Mouse (Mus musculus): ENCODE measurements around the gene Fbxo8. TPM values are rescaled to one million over a fixed set of nuclear protein-coding genes. Genes with fewer than 3 reads are reported as not detected.

Gene Fbxo8
- total RNA-seq, 2 experiments from 2014 or later = 37.5 to 42.0 TPM

GRCm38 (mm10) chr8:56591502-56591901, 40.6 kb downstream of the Fbxo8 start:
- no peak for DNase-seq (ENCODE audit: low spot score in 2 of 2)
- intact Hi-C loops (cut with DNase I) = no loop called here

GRCm38 (mm10) chr8:56606481-56606880, 55.6 kb downstream of the Fbxo8 start:
- no peak for DNase-seq (ENCODE audit: low spot score in 2 of 2)
- intact Hi-C loops (cut with DNase I) = no loop called here

GRCm38 (mm10) chr8:56611736-56612135, 60.8 kb downstream of the Fbxo8 start:
- intact Hi-C loops (cut with DNase I) = no loop called here
- DNase-seq (ENCODE audit: low spot score in 2 of 2) = no peak

- intact Hi-C loops (cut with DNase I) = no loop called here
These were observed 63.3 kb downstream of the Fbxo8 start for GRCm38 (mm10) chr8:56614235-56614634.

GRCm38 (mm10) chr8:56615005-56615404, 64.1 kb downstream of the Fbxo8 start:
- peak in 1 of 2 experiments; percentile 29 for DNase-seq (ENCODE audit: low spot score in 2 of 2)
- intact Hi-C loops (cut with DNase I) = loop anchor here (1.0 to 5.0 kb wide), 2 partner anchors 63 to 85 kb away; partner anchors contain the start of genes Cep44 and Fbxo8

More at GRCm38 (mm10) chr8:56614235-56614634, 63.3 kb downstream of the Fbxo8 start:
- DNase-seq (ENCODE audit: low spot score in 2 of 2) = no peak

- DNase-seq (ENCODE audit: low spot score in 2 of 2) = no peak
- intact Hi-C loops (cut with DNase I) = loop anchor here (5.0 kb wide), 1 partner anchor 64 kb away; the partner anchor contains the start of genes Cep44 and Fbxo8
These were observed 65.4 kb downstream of the Fbxo8 start for GRCm38 (mm10) chr8:56616260-56616659.

GRCm38 (mm10) chr8:56617271-56617670, 66.4 kb downstream of the Fbxo8 start:
- no peak for DNase-seq (ENCODE audit: low spot score in 2 of 2)
- intact Hi-C loops (cut with DNase I) = loop anchor here (5.0 kb wide), 1 partner anchor 65 kb away; the partner anchor contains the start of genes Cep44 and Fbxo8

- intact Hi-C loops (cut with DNase I) = loop anchor here (5.0 kb wide), 1 partner anchor 67 kb away; the partner anchor contains the start of genes Cep44 and Fbxo8
- DNase-seq (ENCODE audit: low spot score in 2 of 2) = no peak
These were observed 68.2 kb downstream of the Fbxo8 start for GRCm38 (mm10) chr8:56619056-56619455.

GRCm38 (mm10) chr8:56619571-56619970, 68.7 kb downstream of the Fbxo8 start:
- no peak for DNase-seq (ENCODE audit: low spot score in 2 of 2)
- intact Hi-C loops (cut with DNase I) = loop anchor here (5.0 kb wide), 1 partner anchor 67 kb away; the partner anchor contains the start of genes Cep44 and Fbxo8

- intact Hi-C loops (cut with DNase I) = loop anchor here (5.0 kb wide), 1 partner anchor 707 kb away; no protein-coding TSS in a partner anchor
- DNase-seq (ENCODE audit: low spot score in 2 of 2) = no peak
These were observed 69.8 kb downstream of the Fbxo8 start for GRCm38 (mm10) chr8:56620691-56621090.

GRCm38 (mm10) chr8:56621093-56621492, 70.2 kb downstream of the Fbxo8 start:
- intact Hi-C loops (cut with DNase I) = loop anchor here (5.0 kb wide), 1 partner anchor 706 kb away; no protein-coding TSS in a partner anchor
- no peak for DNase-seq (ENCODE audit: low spot score in 2 of 2)

GRCm38 (mm10) chr8:56622470-56623024, 71.7 kb downstream of the Fbxo8 start:
- DNase-seq (ENCODE audit: low spot score in 2 of 2) = no peak
- intact Hi-C loops (cut with DNase I) = loop anchor here (5.0 kb wide), 1 partner anchor 705 kb away; no protein-coding TSS in a partner anchor

GRCm38 (mm10) chr8:56623346-56623745, 72.5 kb downstream of the Fbxo8 start:
- DNase-seq (ENCODE audit: low spot score in 2 of 2) = no peak
- intact Hi-C loops (cut with DNase I) = loop anchor here (5.0 kb wide), 1 partner anchor 704 kb away; no protein-coding TSS in a partner anchor

- intact Hi-C loops (cut with DNase I) = no loop called here
- no peak for DNase-seq (ENCODE audit: low spot score in 2 of 2)
These were observed 78.3 kb downstream of the Fbxo8 start for GRCm38 (mm10) chr8:56629160-56629559.

- intact Hi-C loops (cut with DNase I) = no loop called here
These were observed 88.4 kb downstream of the Fbxo8 start for GRCm38 (mm10) chr8:56639277-56639676.

More at GRCm38 (mm10) chr8:56639277-56639676, 88.4 kb downstream of the Fbxo8 start:
- no peak for DNase-seq (ENCODE audit: low spot score in 2 of 2)

Small RNA genes lying within 50 kb of the gene (microRNA-seq; reads per million reads assigned to microRNA genes)
- gene Gm25992 = not detected

Other genes with a start within 250 kb of the Fbxo8 start
- 10 to 100 TPM; 21.2 to 24.9 TPM for gene Cep44, start within 50 bp of the Fbxo8 start, total RNA-seq (2021)